Mouse (Mus musculus): Measurements from ENCODE around the gene Mospd3. TPM values are rescaled to one million over a fixed set of nuclear protein-coding genes. Genes with fewer than 3 reads are reported as not detected.

Mospd3 gene
- 85.2 and 108 TPM in 2 replicates for polyA plus RNA-seq (2012; rRNA removed; ENCODE audit: low replicate concordance)

DNA sequence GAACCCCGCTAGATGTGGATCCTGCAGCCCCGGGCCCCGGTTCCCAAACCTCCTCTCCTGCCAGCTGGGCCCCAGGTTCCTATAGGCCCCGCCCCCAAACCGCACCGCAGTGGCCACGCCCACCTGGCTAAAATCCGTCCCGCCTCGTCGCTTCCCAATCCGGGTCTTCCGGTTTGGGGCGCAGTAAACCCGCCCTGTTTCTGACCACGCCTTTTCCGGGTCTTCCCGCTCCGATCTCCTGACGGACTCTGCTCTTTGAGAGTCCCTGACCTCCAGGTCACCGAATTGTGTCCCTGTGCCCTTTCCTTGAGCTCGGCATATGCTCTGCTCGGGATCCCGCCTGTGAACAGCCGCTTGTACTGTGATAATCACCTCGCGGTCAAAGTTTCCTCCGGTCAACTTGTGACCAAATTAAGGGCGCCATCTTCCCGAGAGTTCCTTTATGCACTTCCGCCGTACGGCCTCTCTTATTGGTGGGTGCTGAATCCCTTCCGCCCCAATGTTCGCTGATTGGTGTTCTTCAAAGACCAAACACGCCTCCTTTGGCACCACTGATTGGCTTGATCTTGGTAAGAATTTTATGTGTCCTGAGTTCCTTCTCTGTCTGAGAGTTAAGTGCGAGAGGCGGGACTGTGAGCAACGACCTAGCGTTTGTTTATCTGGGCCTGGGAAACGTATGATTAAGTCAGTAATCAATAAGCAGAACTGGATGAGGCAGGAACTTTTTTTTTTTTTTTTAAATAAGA lies at the start of gene Mospd3:
Mospd3 (minus strand) TSS at position 440 of the 746 bp plus-strand sequence.

DNA sequence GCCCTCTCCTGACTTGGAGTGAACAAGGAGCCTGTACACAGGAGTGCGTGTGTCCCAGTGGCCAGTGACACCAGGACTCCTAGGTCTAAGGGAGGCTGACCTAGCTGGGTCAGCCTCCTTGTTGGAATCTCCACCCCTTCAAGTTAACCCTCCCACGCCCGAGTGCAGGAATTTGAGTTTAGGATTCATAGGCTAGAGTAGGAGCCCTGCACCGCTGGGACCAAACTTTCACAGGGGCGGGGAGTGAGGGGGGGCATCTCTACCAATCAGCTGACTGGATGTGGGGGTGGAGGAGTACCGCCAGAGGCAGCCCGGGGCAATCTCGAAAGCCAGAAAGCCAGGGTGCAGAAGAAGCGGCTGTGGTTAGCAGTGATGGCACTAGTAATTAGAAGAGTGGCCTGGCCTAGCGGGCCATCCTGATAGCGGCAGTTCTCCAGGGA lies 44.8 kb upstream of the Mospd3 start, which contains the start of gene Irs3:
Irs3 (minus strand) TSS at position 63 of the 440 bp plus-strand sequence.

DNA sequence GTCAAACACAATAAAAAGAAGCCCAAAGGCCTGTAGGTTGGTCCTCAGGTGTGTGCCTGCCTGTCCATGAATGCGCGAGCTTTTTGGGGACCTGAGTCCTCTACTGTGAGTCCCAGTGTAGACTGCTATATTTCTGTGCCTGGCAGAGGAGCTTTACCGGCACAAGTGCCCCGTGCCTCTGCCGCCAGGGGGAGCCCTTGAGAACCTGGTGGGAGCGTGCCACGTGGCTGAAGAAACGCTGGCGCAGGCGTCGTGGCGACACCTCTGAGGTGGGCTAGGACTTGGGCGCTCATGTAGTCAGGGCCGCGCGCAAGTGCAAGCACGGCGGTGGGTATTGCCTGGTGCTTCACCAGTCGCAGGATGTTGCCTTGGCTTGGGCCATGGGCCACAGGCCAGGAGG lies 40.2 kb upstream of the Mospd3 start, which contains the start of gene Sap25:
Sap25 (plus strand) TSS at position 281 of the 400 bp plus-strand sequence.

DNA sequence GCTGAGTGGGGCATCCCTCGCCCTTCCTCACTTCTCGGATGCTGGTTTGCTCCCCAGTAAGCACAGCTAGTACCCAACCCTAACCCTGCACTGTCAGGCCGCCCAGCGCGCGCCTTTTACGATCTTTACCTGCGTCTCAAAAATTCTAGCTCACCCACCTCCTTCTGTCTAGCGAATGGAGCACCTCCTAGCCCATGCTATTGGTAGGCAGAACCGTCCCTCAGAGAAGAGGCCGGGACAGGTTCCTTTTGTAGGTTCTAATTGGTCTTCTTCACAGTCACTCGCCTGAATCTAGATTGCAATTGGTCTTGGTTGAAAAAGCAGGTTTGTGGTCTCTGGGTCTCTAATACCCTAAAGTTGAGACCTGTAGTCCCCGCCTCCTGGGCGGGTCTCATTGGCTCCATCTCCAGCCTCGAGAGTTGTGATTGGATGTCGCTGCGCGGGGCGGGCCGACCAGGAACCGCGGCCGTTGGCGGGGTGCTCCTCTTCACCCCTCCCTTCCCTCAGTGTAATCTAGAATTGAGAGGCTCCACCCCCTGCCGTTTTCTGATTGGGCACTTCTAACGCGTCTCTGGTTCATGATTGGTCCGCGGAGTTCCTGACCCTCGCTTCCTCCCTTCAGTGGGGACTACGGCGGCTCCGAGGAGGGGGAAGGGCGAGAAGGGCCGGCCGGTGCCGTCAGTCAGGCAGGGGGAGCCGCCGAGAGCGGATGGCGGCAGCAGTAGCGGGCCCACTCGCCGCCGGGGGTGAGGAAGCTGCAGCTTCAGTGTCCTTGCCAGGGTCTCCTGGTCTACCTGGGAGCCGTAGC lies 27.8 kb upstream of the Mospd3 start, which contains the start of the genes Fbxo24, Lrch4 and Gm20605:
Fbxo24 (minus strand) TSS at position 505 of the 808 bp plus-strand sequence.
Lrch4 (plus strand) TSS at position 624 of the 808 bp plus-strand sequence.
Gm20605 (plus strand) TSS at position 678 of the 808 bp plus-strand sequence.

DNA sequence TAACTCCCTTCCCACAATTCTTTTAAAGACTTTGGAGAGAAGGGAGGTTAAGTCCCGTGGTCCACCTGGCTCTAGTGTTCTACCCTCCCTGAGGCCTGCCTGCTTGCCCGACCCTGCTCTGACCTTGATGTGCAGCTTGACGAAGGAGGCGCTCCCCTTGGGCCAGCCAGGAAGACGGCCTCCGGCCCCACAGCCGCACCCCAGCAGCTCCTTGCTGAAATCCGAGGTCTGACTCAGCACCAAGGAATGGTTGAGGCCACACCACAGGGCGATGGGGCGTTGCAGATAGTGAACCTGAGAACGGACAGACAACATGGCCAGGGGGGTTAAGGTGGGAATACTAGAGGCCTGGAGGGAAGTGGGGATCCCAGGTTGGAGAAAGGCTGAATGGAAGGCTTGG lies 12.7 kb upstream of the Mospd3 start, which contains the start of gene Pcolce:
Pcolce (minus strand) TSS at position 235 of the 400 bp plus-strand sequence.

DNA sequence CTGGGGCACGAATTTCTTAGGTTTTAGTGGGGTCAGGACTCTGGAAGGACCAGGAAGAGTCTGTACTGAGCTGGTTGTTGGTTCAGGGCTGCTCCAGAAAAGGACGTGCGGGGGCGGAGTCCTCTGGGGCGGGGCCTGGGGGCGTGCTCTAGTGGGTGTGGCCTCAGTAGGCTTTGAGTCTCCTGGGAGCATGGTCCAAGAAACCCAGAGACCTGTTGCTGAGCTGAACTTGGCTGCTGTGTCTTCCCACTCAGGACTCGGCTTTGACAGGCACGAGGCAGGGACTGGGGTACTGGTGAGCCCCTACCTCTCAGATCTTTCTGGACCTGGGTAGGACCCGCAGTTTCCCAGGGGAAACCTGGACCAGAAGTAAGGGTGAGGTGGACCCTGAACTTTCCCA lies 31.2 kb downstream of the Mospd3 start, which contains the start of gene Tfr2:
Tfr2 (plus strand) TSS at position 176 of the 400 bp plus-strand sequence.

DNA sequence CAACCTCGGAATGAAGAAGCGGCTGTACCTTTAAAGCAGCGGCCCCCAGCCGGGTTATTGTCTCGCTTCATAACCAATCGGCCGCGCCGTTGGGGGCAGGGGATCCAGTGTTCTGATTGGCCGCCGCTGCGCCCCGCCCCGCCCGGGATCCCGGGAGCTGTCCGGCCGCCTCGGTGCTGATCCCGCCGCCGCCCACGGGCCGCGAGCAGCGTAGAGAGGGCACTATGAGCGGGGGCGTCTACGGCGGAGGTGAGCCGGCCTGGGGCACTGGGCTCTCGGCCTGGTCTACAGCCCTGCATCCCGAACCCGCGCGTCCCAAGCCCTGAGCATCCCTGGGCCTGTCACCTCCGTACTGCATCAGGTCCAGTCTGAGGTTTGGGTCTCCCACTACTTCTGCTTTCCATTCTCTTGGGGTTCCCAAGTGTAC lies 47.4 kb downstream of the Mospd3 start, which contains the start of gene Actl6b:
Actl6b (plus strand) TSS at position 107 of the 427 bp plus-strand sequence.

Other genes starting within 250 kb of the Mospd3 start
- 0.19 and 0.31 TPM in 2 replicates for gene Zan, start 124.0 kb downstream of the Mospd3 start, polyA plus RNA-seq (2012; rRNA removed; ENCODE audit: low replicate concordance)
- gene Pop7, start 98.5 kb downstream of the Mospd3 start, polyA plus RNA-seq (2012; rRNA removed; ENCODE audit: low replicate concordance): 36.0 and 53.4 TPM in 2 replicates
- 25.9 and 42.7 TPM in 2 replicates for gene Gigyf1, start 82.5 kb downstream of the Mospd3 start, polyA plus RNA-seq (2012; rRNA removed; ENCODE audit: low replicate concordance)
- gene Epo, start 67.8 kb downstream of the Mospd3 start, polyA plus RNA-seq (2012; rRNA removed; ENCODE audit: low replicate concordance): not detected in 2 replicates
- 882 and 932 TPM in 2 replicates for gene Gnb2, start 67.5 kb downstream of the Mospd3 start, polyA plus RNA-seq (2012; rRNA removed; ENCODE audit: low replicate concordance)
- 0.14 and 1.6 TPM in 2 replicates for gene Actl6b, start 47.5 kb downstream of the Mospd3 start, polyA plus RNA-seq (2012; rRNA removed; ENCODE audit: low replicate concordance)
- 5.8 and 25.3 TPM in 2 replicates for gene Tfr2, start 31.2 kb downstream of the Mospd3 start, polyA plus RNA-seq (2012; rRNA removed; ENCODE audit: low replicate concordance)
- 140 and 168 TPM in 2 replicates for gene Pcolce, start 12.7 kb upstream of the Mospd3 start, polyA plus RNA-seq (2012; rRNA removed; ENCODE audit: low replicate concordance)
- 0.71 and 0.79 TPM in 2 replicates for gene Fbxo24, start 27.9 kb upstream of the Mospd3 start, polyA plus RNA-seq (2012; rRNA removed; ENCODE audit: low replicate concordance)
- gene Lrch4, start 28.1 kb upstream of the Mospd3 start, polyA plus RNA-seq (2012; rRNA removed; ENCODE audit: low replicate concordance): 37.2 and 60.0 TPM in 2 replicates
- 14.9 and 32.2 TPM in 2 replicates for gene Gm20605, start 28.1 kb upstream of the Mospd3 start, polyA plus RNA-seq (2012; rRNA removed; ENCODE audit: low replicate concordance)
- 60.1 and 83.8 TPM in 2 replicates for gene Sap25, start 40.3 kb upstream of the Mospd3 start, polyA plus RNA-seq (2012; rRNA removed; ENCODE audit: low replicate concordance)
- 29.5 and 86.2 TPM in 2 replicates for gene Irs3, start 44.7 kb upstream of the Mospd3 start, polyA plus RNA-seq (2012; rRNA removed; ENCODE audit: low replicate concordance)
- gene Agfg2, start 83.7 kb upstream of the Mospd3 start, polyA plus RNA-seq (2012; rRNA removed; ENCODE audit: low replicate concordance): 32.7 and 54.1 TPM in 2 replicates
- 0.77 and 4.9 TPM in 2 replicates for gene Nyap1, start 140.5 kb upstream of the Mospd3 start, polyA plus RNA-seq (2012; rRNA removed; ENCODE audit: low replicate concordance)
- gene Tsc22d4, start 144.7 kb upstream of the Mospd3 start, polyA plus RNA-seq (2012; rRNA removed; ENCODE audit: low replicate concordance): 77.4 and 106 TPM in 2 replicates
- gene Ppp1r35, start 177.8 kb upstream of the Mospd3 start, polyA plus RNA-seq (2012; rRNA removed; ENCODE audit: low replicate concordance): 24.9 and 28.3 TPM in 2 replicates
- gene Mepce, start 186.6 kb upstream of the Mospd3 start, polyA plus RNA-seq (2012; rRNA removed; ENCODE audit: low replicate concordance): 35.8 and 48.0 TPM in 2 replicates
- 1.9 and 2.5 TPM in 2 replicates for gene Zcwpw1, start 186.7 kb upstream of the Mospd3 start, polyA plus RNA-seq (2012; rRNA removed; ENCODE audit: low replicate concordance)
- gene Pilra, start 235.2 kb upstream of the Mospd3 start, polyA plus RNA-seq (2012; rRNA removed; ENCODE audit: low replicate concordance): 2.6 and 7.9 TPM in 2 replicates